Mouse (Mus musculus) heart, embryonic 15.5 days (tissue): ENCODE results near the gene Setd1b. TPM values are rescaled to one million over a fixed set of nuclear protein-coding genes. Genes with fewer than 3 reads are reported as not detected.

ENCODE experiments used
- ATAC-seq: fragments of 200-750 bp; cut with Nextera tagmentation; replicated peaks from 2 replicates; pipeline ENCODE4 v1.8.0; 2017; ENCODE audit warnings: low read depth, moderate TSS enrichment; ENCODE audit not compliant: insufficient number of reproducible peaks, insufficient read depth, low FRiP score
- H3K27ac ChIP-seq: fragments of 300-500 bp; sonication (generic); 2 replicates; pipeline ENCODE4 v1.5.1; 2015; ENCODE audit warnings: mild to moderate bottlenecking, inconsistent platforms
- H3K27me3 ChIP-seq: fragments of 300-500 bp; sonication (generic); 2 replicates; pipeline ENCODE4 v1.6.1; 2015; ENCODE audit warnings: inconsistent platforms
- H3K36me3 ChIP-seq: fragments of 300-500 bp; sonication (generic); 2 replicates; pipeline ENCODE4 v1.6.1; 2015; ENCODE audit warnings: mild to moderate bottlenecking, inconsistent platforms
- H3K4me1 ChIP-seq: fragments of 300-500 bp; sonication (generic); replicated peaks from 2 replicates; pipeline ENCODE4 v1.6.1; 2015; ENCODE audit warnings: inconsistent platforms
- H3K4me2 ChIP-seq: fragments of 300-500 bp; sonication (generic); 2 replicates; pipeline ENCODE4 v1.6.1; 2015; ENCODE audit warnings: inconsistent platforms, mild to moderate bottlenecking, moderate library complexity
- H3K4me3 ChIP-seq: fragments of 300-500 bp; sonication (generic); 2 replicates; pipeline ENCODE4 v1.5.1; 2015; ENCODE audit warnings: mild to moderate bottlenecking, inconsistent platforms
- H3K9ac ChIP-seq: fragments of 300-500 bp; sonication (generic); 2 replicates; pipeline ENCODE4 v1.6.1; 2015; ENCODE audit warnings: mild to moderate bottlenecking, inconsistent platforms
- H3K9me3 ChIP-seq: fragments of 300-500 bp; sonication (generic); replicated peaks from 2 replicates; pipeline ENCODE4 v1.6.1; 2016; ENCODE audit warnings: inconsistent platforms
- WGBS: fragments of 180-500 bp; shearing (Covaris S2); methylation state at CpG from one replicate; pipeline ENCODE4 v1.1.7; 2015; ENCODE audit warnings: mixed read lengths; 5-methylcytosine and 5-hydroxymethylcytosine counted together
- polyA plus RNA-seq: library from polyadenylated mRNA; unstranded; fragments of >200 nt; fragmentation: Nextera tagmentation; extraction: Ambion mirVana; gene quantifications from 2 replicates; pipeline ENCODE4 v1.2.1, GENCODE M21; 2015

Setd1b gene
- polyA plus RNA-seq, 1 experiment from 2014 or later: 6.0 TPM

DNA sequence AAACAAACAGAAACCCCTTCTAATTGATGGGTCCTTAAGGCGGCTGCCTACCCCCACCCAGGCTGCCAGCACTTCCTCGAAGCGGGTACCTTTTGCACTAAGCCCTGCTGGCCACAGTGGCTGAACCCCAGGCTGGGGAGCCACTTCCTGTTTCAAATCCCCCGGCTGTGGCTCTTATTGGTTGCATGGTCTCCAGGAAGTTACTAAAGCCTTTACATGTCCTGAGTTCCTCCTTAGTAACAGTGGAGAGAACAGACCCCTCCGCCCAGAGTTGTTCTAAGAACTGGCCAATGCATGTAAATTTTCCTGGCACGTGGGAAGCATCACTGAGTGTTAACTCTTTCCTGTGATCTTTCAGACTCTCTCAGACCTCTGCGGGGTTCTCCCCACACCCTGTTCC is 9.1 kb downstream of the Setd1b start:
- H3K4me2 ChIP-seq: peak overlapping the region; percentile 60
- peak; percentile 33; the same call in 1 of the 2 replicates for ATAC-seq
- peak overlapping the region; percentile 0; the same call in 1 of the 2 replicates for H3K9ac ChIP-seq
- WGBS: 42% methylated on average over 7 of the region's 7 CpGs
- H3K27me3 ChIP-seq: no peaks in the 10 kb centered on the region
- H3K27ac ChIP-seq: peak overlapping the region; percentile 55
- peak overlapping the region; percentile 42 for H3K4me3 ChIP-seq
- H3K36me3 ChIP-seq: peaks cover 67% of the 10 kb centered on the region
- H3K9me3 ChIP-seq: no peaks in the 10 kb centered on the region
- H3K4me1 ChIP-seq: peaks cover 48% of the 10 kb centered on the region

DNA sequence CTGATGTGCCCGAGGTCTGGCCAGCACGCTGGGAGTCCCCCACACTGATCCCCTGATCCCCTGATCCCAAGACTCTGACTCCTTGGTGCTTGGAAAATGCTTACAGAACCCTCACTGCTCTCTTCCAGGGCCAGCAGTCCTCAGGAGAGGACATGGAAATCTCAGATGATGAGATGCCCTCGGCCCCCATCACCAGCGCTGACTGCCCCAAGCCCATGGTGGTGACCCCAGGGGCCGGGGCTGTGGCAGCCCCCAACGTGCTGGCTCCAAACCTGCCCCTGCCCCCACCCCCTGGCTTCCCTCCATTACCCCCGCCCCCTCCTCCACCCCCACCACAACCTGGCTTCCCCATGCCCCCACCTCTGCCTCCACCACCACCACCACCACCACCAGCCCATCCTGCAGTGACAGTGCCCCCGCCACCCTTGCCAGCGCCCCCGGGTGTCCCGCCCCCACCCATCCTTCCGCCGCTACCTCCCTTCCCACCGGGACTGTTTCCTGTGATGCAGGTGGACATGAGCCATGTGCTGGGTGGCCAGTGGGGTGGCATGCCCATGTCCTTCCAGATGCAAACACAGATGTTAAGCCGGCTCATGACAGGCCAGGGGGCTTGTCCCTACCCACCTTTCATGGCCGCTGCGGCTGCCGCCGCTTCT is 9.8 kb downstream of the Setd1b start:
- Histone ChIP-seq H3K4me2 (no peak overlapping the region), H3K4me1 (peaks cover 45% of the 10 kb centered on the region), H3K4me3 (no peak overlapping the region), H3K27ac (no peak overlapping the region), H3K9me3 (no peaks in the 10 kb centered on the region), H3K27me3 (no peaks in the 10 kb centered on the region), H3K9ac (no peak overlapping the region), H3K36me3 (peaks cover 63% of the 10 kb centered on the region)
- ATAC-seq: no peak
- WGBS: 91% methylated on average over 18 of the region's 19 CpGs

DNA sequence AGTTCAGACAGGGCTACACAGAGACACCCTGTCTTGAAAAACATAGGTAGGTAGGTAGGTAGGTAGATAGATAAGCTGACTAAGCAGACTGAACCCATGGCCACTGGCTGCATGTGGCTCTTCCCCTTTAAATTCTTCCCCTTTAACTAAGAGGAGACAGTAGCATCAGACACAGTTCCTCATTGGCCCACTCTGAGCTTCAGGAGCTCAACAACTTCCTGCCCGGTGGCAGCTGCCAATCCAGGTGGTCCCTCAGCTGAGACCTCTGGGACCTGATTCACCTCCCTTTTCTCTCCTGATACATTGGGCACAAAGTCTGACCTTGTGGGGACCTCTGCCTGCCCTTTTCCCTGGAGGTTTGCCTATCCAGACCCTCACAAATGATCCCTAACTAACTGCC is 10.9 kb downstream of the Setd1b start:
- WGBS: 74% methylated on average over 1 of the region's 1 CpGs
- H3K4me3 ChIP-seq: no peak overlapping the region
- H3K9ac ChIP-seq: no peak overlapping the region
- peaks cover 40% of the 10 kb centered on the region for H3K4me1 ChIP-seq
- H3K4me2 ChIP-seq: no peak overlapping the region
- H3K27me3 ChIP-seq: no peaks in the 10 kb centered on the region
- ATAC-seq: no peak
- peaks cover 63% of the 10 kb centered on the region for H3K36me3 ChIP-seq
- H3K27ac ChIP-seq: no peak overlapping the region
- no peaks in the 10 kb centered on the region for H3K9me3 ChIP-seq

DNA sequence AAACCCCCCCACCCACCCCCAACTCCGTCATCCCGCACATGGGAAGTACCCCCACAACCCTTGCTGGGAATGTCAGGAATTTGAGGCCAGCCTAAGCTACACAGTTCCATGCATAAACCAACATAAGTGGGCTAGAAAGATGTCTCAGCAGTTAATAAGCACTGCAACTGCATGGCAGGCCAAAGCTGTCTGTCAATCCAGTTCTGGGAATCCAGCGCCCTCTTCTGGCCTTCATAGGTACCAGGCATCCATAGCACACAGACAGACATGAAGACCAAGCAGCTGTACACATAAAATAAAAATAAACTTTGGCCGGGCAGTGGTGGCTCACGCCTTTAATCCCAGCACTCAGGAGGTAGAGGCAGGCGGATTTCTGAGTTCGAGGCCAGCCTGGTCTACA is 13.4 kb downstream of the Setd1b start:
- Histone ChIP-seq H3K36me3 (peaks cover 77% of the 10 kb centered on the region), H3K27ac (no peak overlapping the region), H3K9me3 (no peaks in the 10 kb centered on the region), H3K4me3 (no peak overlapping the region), H3K9ac (no peak overlapping the region), H3K4me1 (peaks cover 15% of the 10 kb centered on the region), H3K4me2 (no peak overlapping the region), H3K27me3 (no peaks in the 10 kb centered on the region)
- WGBS: 39% methylated on average over 7 of the region's 7 CpGs
- no peak for ATAC-seq

DNA sequence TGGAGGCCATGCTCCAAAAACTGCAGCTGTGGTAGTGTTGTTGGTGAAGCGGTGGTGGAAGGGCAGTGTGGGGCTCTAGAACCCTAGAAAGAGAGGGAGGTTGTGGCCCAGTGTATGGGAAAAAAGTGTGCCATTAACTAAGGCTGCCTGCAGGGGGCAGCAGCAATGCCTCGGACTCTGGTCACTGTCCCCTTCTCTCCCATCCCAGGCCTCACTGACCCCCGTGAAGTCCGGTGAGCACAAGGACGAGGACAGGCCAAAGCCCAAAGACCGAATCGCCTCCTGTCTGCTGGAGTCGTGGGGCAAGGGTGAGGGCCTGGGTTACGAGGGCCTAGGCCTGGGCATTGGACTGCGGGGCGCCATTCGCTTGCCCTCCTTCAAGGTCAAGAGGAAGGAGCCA is 14.8 kb downstream of the Setd1b start:
- H3K4me1 ChIP-seq: 0 out of 2 replicates have a peak, but pooled peaks cover 2% of the 10 kb centered on the region
- no peak overlapping the region for H3K9ac ChIP-seq
- 88% methylated on average over 12 of the region's 12 CpGs for WGBS
- H3K4me3 ChIP-seq: no peak overlapping the region
- H3K9me3 ChIP-seq: no peaks in the 10 kb centered on the region
- no peak for ATAC-seq
- H3K36me3 ChIP-seq: peaks cover 85% of the 10 kb centered on the region
- H3K4me2 ChIP-seq: no peak overlapping the region
- no peak overlapping the region for H3K27ac ChIP-seq
- no peaks in the 10 kb centered on the region for H3K27me3 ChIP-seq

DNA sequence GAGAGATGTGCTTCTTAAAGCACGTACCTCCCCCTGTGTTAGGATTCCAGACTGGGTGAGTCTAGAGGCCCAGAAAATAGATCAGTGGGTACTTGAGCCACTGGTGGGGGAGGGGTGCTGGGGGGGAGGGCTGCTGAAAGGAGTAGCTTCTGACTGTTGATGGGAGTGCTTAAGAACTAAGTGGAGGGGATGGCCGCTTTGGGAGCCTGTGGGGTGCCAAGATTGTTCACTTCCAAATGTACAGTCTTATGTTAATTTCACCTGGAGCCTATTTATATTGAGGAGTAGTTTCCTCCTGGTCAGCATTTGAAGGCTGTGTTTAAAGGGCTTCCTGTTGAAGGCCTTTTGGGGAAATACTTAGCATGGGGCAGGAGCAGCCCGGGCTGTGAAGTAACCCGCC is 16.0 kb downstream of the Setd1b start:
- Histone ChIP-seq H3K4me2 (no peak overlapping the region), H3K4me1 (no peaks in the 10 kb centered on the region), H3K9ac (no peak overlapping the region), H3K9me3 (no peaks in the 10 kb centered on the region), H3K27ac (no peak overlapping the region), H3K4me3 (no peak overlapping the region), H3K27me3 (no peaks in the 10 kb centered on the region), H3K36me3 (peaks cover 86% of the 10 kb centered on the region)
- no peak for ATAC-seq
- 70% methylated on average over 4 of the region's 4 CpGs for WGBS

DNA sequence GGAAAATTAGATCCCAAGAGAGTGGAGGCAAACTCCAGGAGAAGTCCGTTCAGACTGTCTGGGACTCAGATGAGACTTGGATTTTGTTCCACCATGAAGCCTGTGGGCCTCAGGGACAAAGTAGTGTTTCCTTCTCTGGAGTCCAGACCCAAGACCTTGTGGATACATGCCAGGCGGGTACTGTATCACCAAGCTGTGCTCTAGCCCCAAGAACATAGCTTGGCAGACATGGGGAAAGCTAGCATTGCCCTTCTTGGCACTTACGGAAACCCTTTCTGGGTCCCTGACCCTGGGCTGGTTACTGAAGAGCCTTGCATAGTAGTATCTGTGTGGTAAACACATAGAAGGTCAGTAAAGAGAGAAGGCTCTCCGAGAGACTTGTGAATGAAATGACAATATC is 17.5 kb downstream of the Setd1b start:
- WGBS: 91% methylated on average over 4 of the region's 4 CpGs
- no peak overlapping the region for H3K4me2 ChIP-seq

DNA sequence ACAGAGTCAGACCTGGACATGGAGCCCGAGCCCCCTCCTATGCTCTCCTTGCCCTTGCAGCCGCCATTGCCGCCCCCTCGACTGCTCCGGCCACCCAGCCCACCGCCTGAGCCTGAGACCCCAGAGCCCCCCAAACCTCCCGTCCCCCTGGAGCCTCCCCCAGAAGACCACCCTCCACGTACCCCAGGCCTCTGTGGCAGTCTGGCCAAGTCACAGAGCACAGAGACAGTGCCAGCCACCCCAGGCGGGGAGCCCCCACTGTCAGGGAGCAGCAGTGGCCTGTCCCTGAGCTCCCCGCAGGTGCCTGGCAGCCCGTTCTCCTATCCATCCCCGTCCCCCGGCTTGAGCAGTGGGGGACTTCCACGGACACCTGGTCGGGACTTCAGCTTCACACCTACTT is 17.9 kb downstream of the Setd1b start:
- H3K4me3 ChIP-seq: no peak overlapping the region
- H3K4me1 ChIP-seq: no peaks in the 10 kb centered on the region
- H3K27ac ChIP-seq: no peak overlapping the region
- 93% methylated on average over 15 of the region's 15 CpGs for WGBS
- peaks cover 85% of the 10 kb centered on the region for H3K36me3 ChIP-seq
- H3K4me2 ChIP-seq: no peak overlapping the region
- no peak for ATAC-seq
- H3K9me3 ChIP-seq: no peaks in the 10 kb centered on the region
- no peaks in the 10 kb centered on the region for H3K27me3 ChIP-seq
- no peak overlapping the region for H3K9ac ChIP-seq

More for the DNA sequence above, 17.5 kb downstream of the Setd1b start:
- Histone ChIP-seq H3K4me3 (no peak overlapping the region), H3K9me3 (no peaks in the 10 kb centered on the region), H3K27me3 (no peaks in the 10 kb centered on the region), H3K36me3 (peaks cover 86% of the 10 kb centered on the region), H3K27ac (no peak overlapping the region), H3K9ac (no peak overlapping the region), H3K4me1 (no peaks in the 10 kb centered on the region)
- ATAC-seq: no peak

DNA sequence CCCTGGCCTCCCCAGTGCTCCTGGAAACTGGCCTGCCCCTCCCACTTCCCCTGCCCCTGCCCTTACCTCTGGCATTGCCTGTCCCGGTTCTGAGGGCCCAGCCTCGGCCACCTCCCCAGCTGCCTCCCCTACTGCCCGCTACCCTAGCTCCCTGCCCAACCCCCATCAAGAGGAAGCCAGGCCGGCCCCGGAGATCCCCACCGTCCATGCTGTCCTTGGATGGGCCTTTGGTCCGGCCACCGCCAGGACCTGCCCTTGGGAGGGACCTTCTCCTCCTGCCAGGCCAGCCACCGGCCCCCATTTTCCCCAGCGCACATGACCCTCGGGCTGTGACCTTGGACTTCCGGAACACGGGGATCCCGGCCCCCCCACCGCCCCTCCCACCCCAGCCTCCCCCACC is 18.3 kb downstream of the Setd1b start:
- H3K9me3 ChIP-seq: no peaks in the 10 kb centered on the region
- H3K27me3 ChIP-seq: no peaks in the 10 kb centered on the region
- H3K4me3 ChIP-seq: no peak overlapping the region
- no peak overlapping the region for H3K27ac ChIP-seq
- WGBS: 87% methylated on average over 14 of the region's 15 CpGs
- no peaks in the 10 kb centered on the region for H3K4me1 ChIP-seq
- no peak overlapping the region for H3K9ac ChIP-seq
- peaks cover 83% of the 10 kb centered on the region for H3K36me3 ChIP-seq
- H3K4me2 ChIP-seq: no peak overlapping the region
- ATAC-seq: no peak; the same call in 1 of the 2 replicates

DNA sequence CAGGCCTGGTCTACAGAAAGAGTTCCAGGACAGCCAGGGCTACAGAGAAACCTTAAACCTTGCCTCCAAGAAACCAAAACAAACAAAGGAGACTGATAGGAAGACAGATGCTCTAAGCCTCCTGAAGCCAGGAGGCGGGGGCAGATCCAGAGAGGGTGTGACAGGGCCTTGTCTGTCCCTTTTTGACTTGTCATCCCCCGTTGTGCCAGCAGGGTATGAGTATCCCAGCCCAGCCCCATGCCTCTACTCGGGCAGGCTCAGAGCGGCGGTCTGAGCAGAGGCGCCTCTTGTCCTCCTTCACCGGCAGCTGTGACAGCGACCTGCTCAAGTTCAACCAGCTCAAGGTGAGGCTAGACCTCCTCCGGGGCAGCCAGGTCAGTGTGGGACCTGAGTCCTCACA is 20.9 kb downstream of the Setd1b start:
- Histone ChIP-seq H3K4me2 (no peak overlapping the region), H3K36me3 (peaks cover 83% of the 10 kb centered on the region), H3K9ac (no peak overlapping the region), H3K27ac (no peak overlapping the region), H3K9me3 (no peaks in the 10 kb centered on the region), H3K4me1 (no peaks in the 10 kb centered on the region), H3K4me3 (no peak overlapping the region), H3K27me3 (no peaks in the 10 kb centered on the region)
- no peak for ATAC-seq
- WGBS: 70% methylated on average over 9 of the region's 9 CpGs

DNA sequence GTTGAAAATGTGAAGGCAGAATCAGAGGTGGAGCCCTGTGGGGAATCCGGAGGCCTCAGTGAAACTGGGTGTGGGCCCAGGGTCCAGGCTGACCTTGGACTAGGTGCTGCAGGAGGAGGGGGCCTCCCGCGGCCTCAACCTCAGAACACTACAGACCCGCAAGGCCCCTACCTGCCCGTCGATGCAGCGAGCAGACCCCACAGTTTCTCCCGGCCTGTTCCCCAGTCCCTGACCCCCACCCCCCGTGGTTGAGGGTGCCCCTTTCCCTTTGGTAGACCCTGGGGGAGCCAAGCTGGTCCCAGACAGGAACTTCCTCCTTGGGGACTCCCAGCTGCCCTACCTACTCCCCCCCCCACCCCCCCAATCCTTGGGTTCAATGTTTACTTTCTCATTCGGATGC is 24.4 kb downstream of the Setd1b start:
- H3K36me3 ChIP-seq: peaks cover 48% of the 10 kb centered on the region
- 89% methylated on average over 10 of the region's 10 CpGs for WGBS
- H3K9ac ChIP-seq: no peak overlapping the region
- no peak for ATAC-seq
- no peaks in the 10 kb centered on the region for H3K27me3 ChIP-seq
- no peak overlapping the region for H3K4me3 ChIP-seq
- no peak overlapping the region for H3K27ac ChIP-seq
- H3K4me1 ChIP-seq: peaks cover 3% of the 10 kb centered on the region; the same call in 1 of the 2 replicates
- H3K9me3 ChIP-seq: no peaks in the 10 kb centered on the region
- H3K4me2 ChIP-seq: no peak overlapping the region

DNA sequence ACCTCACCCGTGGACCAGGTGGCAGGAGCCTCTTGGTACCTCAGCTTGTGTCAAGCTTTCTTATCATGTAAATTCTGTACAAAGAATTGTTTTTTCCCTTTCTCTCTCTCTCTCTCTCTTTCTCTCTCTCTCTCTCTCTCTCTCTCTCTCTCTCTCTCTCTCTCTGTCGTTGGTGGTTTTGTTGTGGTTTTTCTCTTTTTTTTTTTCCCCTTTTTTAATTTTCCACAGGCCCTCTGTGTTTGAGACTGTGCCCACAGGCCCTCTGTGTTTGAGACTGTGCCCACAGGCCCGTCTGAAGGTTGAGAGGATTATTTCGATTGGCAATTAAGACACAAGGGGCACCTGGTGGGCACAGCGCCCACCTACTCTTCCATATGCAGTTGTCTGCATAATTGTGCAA is 25.6 kb downstream of the Setd1b start:
- WGBS: 74% methylated on average over 5 of the region's 5 CpGs
- no peaks in the 10 kb centered on the region for H3K27me3 ChIP-seq
- no peak overlapping the region for H3K9ac ChIP-seq
- H3K4me3 ChIP-seq: no peak overlapping the region
- peaks cover 9% of the 10 kb centered on the region; the same call in 1 of the 2 replicates for H3K4me1 ChIP-seq
- H3K27ac ChIP-seq: no peak overlapping the region
- no peak for ATAC-seq
- H3K4me2 ChIP-seq: no peak overlapping the region
- H3K9me3 ChIP-seq: no peaks in the 10 kb centered on the region
- H3K36me3 ChIP-seq: peaks cover 37% of the 10 kb centered on the region
